Mouse (Mus musculus): Measurements from ENCODE around the gene Nmt1. TPM values are rescaled to one million over a fixed set of nuclear protein-coding genes. Genes with fewer than 3 reads are reported as not detected.
A peak's percentile ranks its signal among the peaks of the same experiment; 100 is the strongest.

Gene Nmt1
- polyA plus RNA-seq, 1 experiment from 2014 or later = 63.2 TPM

- H3K4me2 ChIP-seq = peak overlapping the region; percentile 14; the same call in 1 of the 2 replicates
Observed at GRCm38 (mm10) chr11:103104469-103104868, 76.5 kb downstream of the Nmt1 start.

GRCm38 (mm10) chr11:103105180-103105725, 77.3 kb downstream of the Nmt1 start:
- no peak overlapping the region for H3K9ac ChIP-seq
- H3K4me1 ChIP-seq = peaks cover 53% of the 10 kb centered on the region
- peaks cover 24% of the 10 kb centered on the region; the same call in 1 of the 2 replicates for H3K27me3 ChIP-seq
- H3K27ac ChIP-seq = peak overlapping the region; percentile 71
- WGBS = 40% methylated on average over 13 of the region's 14 CpGs
- H3K4me3 ChIP-seq (replicated peaks) = no peak overlapping the region; the same call in 1 of the 2 replicates
- no peaks in the 10 kb centered on the region for H3K36me3 ChIP-seq
- no peak for ATAC-seq (replicated peaks; ENCODE audit: low FRiP score)
- H3K9me3 ChIP-seq (replicated peaks) = no peaks in the 10 kb centered on the region
- H3K4me2 ChIP-seq = peak overlapping the region; percentile 14; the same call in 1 of the 2 replicates

More at GRCm38 (mm10) chr11:103104469-103104868, 76.5 kb downstream of the Nmt1 start:
- Histone ChIP-seq H3K27ac (0 out of 2 replicates have a peak overlapping the region, but pooled peaks have one; percentile 64), H3K27me3 (peaks cover 30% of the 10 kb centered on the region; the same call in 1 of the 2 replicates), H3K9me3 (replicated peaks) (no peaks in the 10 kb centered on the region), H3K9ac (no peak overlapping the region; the same call in 1 of the 2 replicates), H3K4me3 (replicated peaks) (no peak overlapping the region), H3K36me3 (no peaks in the 10 kb centered on the region), H3K4me1 (peaks cover 61% of the 10 kb centered on the region)
- WGBS = 75% methylated on average over 7 of the region's 7 CpGs
- no peak for ATAC-seq (replicated peaks; ENCODE audit: low FRiP score)

- no peaks in the 10 kb centered on the region for H3K9me3 ChIP-seq (replicated peaks)
- 73% methylated on average over 6 of the region's 6 CpGs for WGBS
- peak overlapping the region; percentile 71 for H3K27ac ChIP-seq
- H3K4me3 ChIP-seq (replicated peaks) = no peak overlapping the region
- H3K4me2 ChIP-seq = no peak overlapping the region
- no peak for ATAC-seq (replicated peaks; ENCODE audit: low FRiP score)
- no peak overlapping the region for H3K9ac ChIP-seq
- H3K36me3 ChIP-seq = no peaks in the 10 kb centered on the region
- H3K4me1 ChIP-seq = peaks cover 47% of the 10 kb centered on the region
- H3K27me3 ChIP-seq = peaks cover 18% of the 10 kb centered on the region; the same call in 1 of the 2 replicates
Observed at GRCm38 (mm10) chr11:103105810-103106209, 77.8 kb downstream of the Nmt1 start.

GRCm38 (mm10) chr11:103106386-103106785, 78.4 kb downstream of the Nmt1 start:
- H3K9me3 ChIP-seq (replicated peaks) = no peaks in the 10 kb centered on the region
- H3K9ac ChIP-seq = no peak overlapping the region
- no peak overlapping the region for H3K4me3 ChIP-seq (replicated peaks)
- H3K27me3 ChIP-seq = peaks cover 12% of the 10 kb centered on the region; the same call in 1 of the 2 replicates
- no peak overlapping the region for H3K27ac ChIP-seq
- H3K4me2 ChIP-seq = no peak overlapping the region
- WGBS = 73% methylated on average over 4 of the region's 4 CpGs
- H3K4me1 ChIP-seq = peaks cover 47% of the 10 kb centered on the region
- H3K36me3 ChIP-seq = no peaks in the 10 kb centered on the region
- no peak for ATAC-seq (replicated peaks; ENCODE audit: low FRiP score)

GRCm38 (mm10) chr11:103111301-103111700, 83.3 kb downstream of the Nmt1 start:
- Histone ChIP-seq H3K27me3 (no peaks in the 10 kb centered on the region), H3K9me3 (replicated peaks) (no peaks in the 10 kb centered on the region), H3K4me1 (peaks cover 40% of the 10 kb centered on the region), H3K27ac (peak overlapping the region; percentile 79), H3K36me3 (no peaks in the 10 kb centered on the region), H3K9ac (peak overlapping the region; percentile 47; the same call in 1 of the 2 replicates), H3K4me3 (replicated peaks) (peak overlapping the region; percentile 46), H3K4me2 (peak overlapping the region; percentile 76)
- no peak for ATAC-seq (replicated peaks; ENCODE audit: low FRiP score)
- 15% methylated on average over 10 of the region's 10 CpGs for WGBS

GRCm38 (mm10) chr11:103111881-103112551, 84.0 kb downstream of the Nmt1 start:
- peak overlapping the region; percentile 79 for H3K27ac ChIP-seq
- peak overlapping the region; percentile 76 for H3K4me2 ChIP-seq
- H3K36me3 ChIP-seq = no peaks in the 10 kb centered on the region
- H3K9ac ChIP-seq = peak overlapping the region; percentile 47
- no peak for ATAC-seq (replicated peaks; ENCODE audit: low FRiP score)
- 1% methylated on average over 28 of the region's 28 CpGs for WGBS
- no peaks in the 10 kb centered on the region for H3K9me3 ChIP-seq (replicated peaks)
- peaks cover 39% of the 10 kb centered on the region for H3K4me1 ChIP-seq
- no peaks in the 10 kb centered on the region for H3K27me3 ChIP-seq
- H3K4me3 ChIP-seq (replicated peaks) = peak overlapping the region; percentile 46

GRCm38 (mm10) chr11:103112552-103112912, 84.5 kb downstream of the Nmt1 start:
- Histone ChIP-seq H3K9me3 (replicated peaks) (no peaks in the 10 kb centered on the region), H3K9ac (peak overlapping the region; percentile 47; the same call in 1 of the 2 replicates), H3K4me3 (replicated peaks) (peak overlapping the region; percentile 46), H3K36me3 (no peaks in the 10 kb centered on the region), H3K27ac (peak overlapping the region; percentile 79), H3K4me2 (peak overlapping the region; percentile 76), H3K4me1 (peaks cover 39% of the 10 kb centered on the region), H3K27me3 (no peaks in the 10 kb centered on the region)
- 23% methylated on average over 9 of the region's 9 CpGs for WGBS
- ATAC-seq (replicated peaks; ENCODE audit: low FRiP score) = no peak

- Histone ChIP-seq H3K27ac (peak overlapping the region; percentile 79), H3K36me3 (no peaks in the 10 kb centered on the region), H3K4me2 (no peak overlapping the region; the same call in 1 of the 2 replicates), H3K9me3 (replicated peaks) (no peaks in the 10 kb centered on the region), H3K27me3 (no peaks in the 10 kb centered on the region), H3K4me3 (replicated peaks) (no peak overlapping the region), H3K9ac (no peak overlapping the region), H3K4me1 (peaks cover 43% of the 10 kb centered on the region)
- WGBS = 46% methylated on average over 12 of the region's 12 CpGs
- ATAC-seq (replicated peaks; ENCODE audit: low FRiP score) = no peak
Observed at GRCm38 (mm10) chr11:103113005-103113404, 85.0 kb downstream of the Nmt1 start.

GRCm38 (mm10) chr11:103113771-103114170, 85.8 kb downstream of the Nmt1 start:
- 82% methylated on average over 4 of the region's 4 CpGs for WGBS
- no peak for ATAC-seq (replicated peaks; ENCODE audit: low FRiP score)

GRCm38 (mm10) chr11:103114270-103114943, 86.4 kb downstream of the Nmt1 start:
- ATAC-seq (replicated peaks; ENCODE audit: low FRiP score) = no peak
- Histone ChIP-seq H3K9ac (peak overlapping the region; percentile 72), H3K27ac (peak overlapping the region; percentile 96), H3K9me3 (replicated peaks) (no peaks in the 10 kb centered on the region), H3K4me3 (replicated peaks) (peak overlapping the region; percentile 74), H3K36me3 (no peaks in the 10 kb centered on the region), H3K4me2 (peak overlapping the region; percentile 89), H3K27me3 (no peaks in the 10 kb centered on the region), H3K4me1 (peaks cover 54% of the 10 kb centered on the region)
- WGBS = 87% methylated on average over 11 of the region's 11 CpGs

More at GRCm38 (mm10) chr11:103113771-103114170, 85.8 kb downstream of the Nmt1 start:
- Histone ChIP-seq H3K9me3 (replicated peaks) (no peaks in the 10 kb centered on the region), H3K27ac (no peak overlapping the region), H3K27me3 (no peaks in the 10 kb centered on the region), H3K36me3 (no peaks in the 10 kb centered on the region), H3K4me1 (peaks cover 50% of the 10 kb centered on the region), H3K4me2 (no peak overlapping the region), H3K4me3 (replicated peaks) (no peak overlapping the region), H3K9ac (no peak overlapping the region)

- peak overlapping the region; percentile 89 for H3K4me2 ChIP-seq
- under 1% methylated on average over 34 of the region's 34 CpGs for WGBS
Observed at GRCm38 (mm10) chr11:103115163-103116007, 87.4 kb downstream of the Nmt1 start.

More at GRCm38 (mm10) chr11:103115163-103116007, 87.4 kb downstream of the Nmt1 start:
- peak; percentile 80 for ATAC-seq (replicated peaks; ENCODE audit: low FRiP score)
- H3K4me3 ChIP-seq (replicated peaks) = peak overlapping the region; percentile 74
- peak overlapping the region; percentile 72 for H3K9ac ChIP-seq
- H3K27ac ChIP-seq = peak overlapping the region; percentile 96
- peaks cover 56% of the 10 kb centered on the region for H3K4me1 ChIP-seq
- no peaks in the 10 kb centered on the region for H3K9me3 ChIP-seq (replicated peaks)
- H3K36me3 ChIP-seq = no peaks in the 10 kb centered on the region
- no peaks in the 10 kb centered on the region for H3K27me3 ChIP-seq
